In the genomic region with DNA sequence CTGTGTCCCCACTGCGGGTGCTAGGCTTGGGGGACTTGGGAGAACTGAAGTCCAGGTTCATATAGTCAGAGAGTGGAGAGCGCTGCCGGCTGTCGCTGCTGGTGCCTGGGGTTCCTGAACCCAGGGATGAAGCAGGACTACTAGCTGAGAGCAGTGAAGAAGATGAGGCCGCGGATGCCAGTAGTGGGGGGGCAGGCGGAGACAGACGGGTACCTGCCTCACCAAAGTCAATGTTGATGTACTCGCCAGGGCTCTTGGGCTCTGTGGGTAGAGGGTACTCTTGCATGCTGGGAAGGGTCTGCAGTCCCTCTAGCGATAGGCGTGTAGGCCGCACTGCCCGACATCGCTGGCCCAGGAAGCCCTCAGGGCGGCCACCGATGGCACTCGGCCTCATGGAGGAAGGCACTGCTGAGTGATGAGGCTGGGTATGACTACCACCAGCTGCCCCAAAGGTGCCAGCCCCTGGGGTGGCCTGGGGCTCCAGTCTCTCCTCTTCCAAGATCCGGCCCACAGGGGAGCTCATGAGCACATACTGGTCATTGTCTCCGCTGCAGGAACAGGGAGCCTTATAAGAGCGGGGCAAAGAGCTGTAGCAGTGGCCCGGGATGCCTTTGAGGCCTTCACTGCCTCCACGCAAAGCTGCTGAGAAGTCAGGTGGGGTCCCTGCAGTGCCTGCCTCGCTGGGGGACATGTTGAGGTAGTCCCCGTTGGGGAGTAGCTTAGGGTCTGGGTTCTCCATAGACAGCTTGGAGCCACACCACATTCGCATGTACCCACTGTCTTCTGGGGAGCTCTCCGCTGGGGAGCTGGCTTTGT, we compare ENCODE assay signal across 8 mouse cellular contexts. TPM values are rescaled to one million over a fixed set of nuclear protein-coding genes. Genes with fewer than 3 reads are reported as not detected.
A peak's percentile ranks its signal among the peaks of the same experiment; 100 is the strongest.
DNase-seq lines count a peak whose midpoint lies in the region; ATAC-seq and TF ChIP-seq lines count a peak whose summit lies in the region.

No protein-coding gene starts in this region.

- no peak for DNase-seq in kidney, postnatal 0 days (ENCODE audit: low spot score)
- no peak for DNase-seq in kidney, adult 9 months
- no peak for DNase-seq in liver, embryonic 13.5 days
- DNase-seq in urinary bladder, postnatal 25 days (ENCODE audit: low spot score): no peak
- no peak for DNase-seq in embryo, embryonic 11 days
- DNase-seq in layer of hippocampus, adult 9-10 months (ENCODE audit: low spot score): no peak

- H3K36me3 ChIP-seq in kidney, postnatal 0 days (ENCODE audit: insufficient read depth, low read length): peaks cover 12% of the 10 kb centered on the region; the same call in 1 of the 2 replicates
- peaks cover 17% of the 10 kb centered on the region for H3K36me3 ChIP-seq in heart, embryonic 14.5 days (ENCODE audit: control insufficient read depth, insufficient read depth, low read length)
- peaks cover 37% of the 10 kb centered on the region for H3K36me3 ChIP-seq in liver, embryonic 13.5 days

- H3K4me2 ChIP-seq in kidney, postnatal 0 days (ENCODE audit: low read length): peak overlapping the region; percentile 86
- peak overlapping the region; percentile 93 for H3K4me2 ChIP-seq in heart, embryonic 14.5 days (ENCODE audit: low read length)
- peak overlapping the region; percentile 97 for H3K4me2 ChIP-seq in liver, embryonic 13.5 days

- ATAC-seq in kidney, postnatal 0 days (replicated peaks; ENCODE audit: low FRiP score, low read depth): no peak
- ATAC-seq in heart, embryonic 14.5 days (ENCODE audit: insufficient number of reproducible peaks, insufficient read depth, low FRiP score, low read depth): no peak
- ATAC-seq in liver, embryonic 13.5 days (ENCODE audit: low read depth): no peak

- H3K9ac ChIP-seq in kidney, postnatal 0 days (ENCODE audit: low read depth, low read length): peak overlapping the region; percentile 92; the same call in 1 of the 2 replicates
- H3K9ac ChIP-seq in heart, embryonic 14.5 days (ENCODE audit: low read length): peak overlapping the region; percentile 97
- H3K9ac ChIP-seq in liver, embryonic 13.5 days: peak overlapping the region; percentile 97

- H3K4me3 ChIP-seq in kidney, postnatal 0 days (replicated peaks; ENCODE audit: low read depth, low read length): peak overlapping the region; percentile 81
- H3K4me3 ChIP-seq in bone marrow, adult 2 months (replicated peaks; ENCODE audit: control insufficient read depth, low read depth, low read length): no peak overlapping the region
- peak overlapping the region; percentile 68 to 84 for H3K4me3 ChIP-seq in heart, embryonic 14.5 days (ENCODE audit: control insufficient read depth in 1 of 2, insufficient read depth in 1 of 2, low read depth in 1 of 2, low read length in 2 of 2)
- peak overlapping the region; percentile 92 for H3K4me3 ChIP-seq in liver, embryonic 13.5 days (replicated peaks)

- H3K4me1 ChIP-seq in kidney, postnatal 0 days (replicated peaks; ENCODE audit: insufficient read depth, low read length): peaks cover 53% of the 10 kb centered on the region
- peaks cover 15% of the 10 kb centered on the region for H3K4me1 ChIP-seq in bone marrow, adult 2 months (ENCODE audit: control insufficient read depth, insufficient read depth, low read length)
- H3K4me1 ChIP-seq in heart, embryonic 14.5 days (ENCODE audit: control insufficient read depth in 2 of 2, insufficient read depth in 2 of 2, low read length in 2 of 2): peaks cover 35 to 67% of the 10 kb centered on the region in 2 experiments
- peaks cover 74% of the 10 kb centered on the region for H3K4me1 ChIP-seq in liver, embryonic 13.5 days (replicated peaks)

- 83% methylated on average over 26 of the region's 26 CpGs for WGBS in kidney, postnatal 0 days
- 92% methylated on average over 26 of the region's 26 CpGs for WGBS in bone marrow, adult 2 months
- 77% methylated on average over 26 of the region's 26 CpGs for WGBS in heart, embryonic 14.5 days
- WGBS in liver, embryonic 13.5 days (ENCODE audit: insufficient replicate concordance): 81% methylated on average over 26 of the region's 26 CpGs

- TF ChIP-seq POLR2A in bone marrow, adult 2 months (IDR thresholded peaks at IDR 0.05; ENCODE audit: borderline replicate concordance, control insufficient read depth, low read depth, low read length): peak; percentile 16; the same call in 1 of the 2 replicates

- H3K9me3 ChIP-seq in kidney, postnatal 0 days (replicated peaks; ENCODE audit: low read length): no peaks in the 10 kb centered on the region
- no peaks in the 10 kb centered on the region for H3K9me3 ChIP-seq in heart, embryonic 14.5 days (ENCODE audit: control insufficient read depth, low read length)
- H3K9me3 ChIP-seq in liver, embryonic 13.5 days (replicated peaks): no peaks in the 10 kb centered on the region

- TF ChIP-seq CTCF in kidney, postnatal 0 days (IDR thresholded peaks at IDR 0.05; ENCODE audit: low read depth): no peak
- no peak for TF ChIP-seq CTCF in bone marrow, adult 2 months (IDR thresholded peaks at IDR 0.05; ENCODE audit: control insufficient read depth, insufficient read depth, low read length)

- H3K27ac ChIP-seq in kidney, postnatal 0 days: no peak overlapping the region
- no peak overlapping the region for H3K27ac ChIP-seq in bone marrow, adult 2 months (ENCODE audit: control insufficient read depth, insufficient read depth, low read depth, low read length, poor library complexity)
- H3K27ac ChIP-seq in heart, embryonic 14.5 days (replicated peaks in 1 of 2; ENCODE audit: control insufficient read depth in 1 of 2, insufficient read depth in 1 of 2, low read depth in 2 of 2, low read length in 2 of 2): no peak overlapping the region
- H3K27ac ChIP-seq in liver, embryonic 13.5 days: peak overlapping the region; percentile 97

- H3K27me3 ChIP-seq in kidney, postnatal 0 days (ENCODE audit: insufficient read depth, low read length): no peaks in the 10 kb centered on the region
- 0 out of 2 replicates have a peak, but pooled peaks cover 3% of the 10 kb centered on the region for H3K27me3 ChIP-seq in heart, embryonic 14.5 days (ENCODE audit: control insufficient read depth, insufficient read depth, low read length)
- H3K27me3 ChIP-seq in liver, embryonic 13.5 days: no peaks in the 10 kb centered on the region

RNA-seq across cellular contexts. Expression of a gene that starts 2.6 kb away (rescaled TPM):
- 7.0 and 8.5 TPM in 2 replicates for polyA plus RNA-seq in kidney, postnatal 0 days (2015; fragmentation: Nextera tagmentation; extraction: Ambion mirVana)
- polyA plus RNA-seq in bone marrow, adult 2 months (2011; ENCODE audit: insufficient read depth, insufficient read length, low replicate concordance, missing spikeins): 4.1 and 10.5 TPM in 2 replicates
- 4.1 and 4.5 TPM in 2 replicates for polyA plus RNA-seq in heart, embryonic 14.5 days (2014; fragmentation: Nextera tagmentation; extraction: Ambion mirVana)
- polyA plus RNA-seq in liver, embryonic 13.5 days (2015; fragmentation: Nextera tagmentation; extraction: Ambion mirVana): 2.9 and 3.4 TPM in 2 replicates
